Mouse (Mus musculus) midbrain, embryonic 13.5 days (tissue): ENCODE measurements around the gene Tro. TPM values are rescaled to one million over a fixed set of nuclear protein-coding genes. Genes with fewer than 3 reads are reported as not detected.

Source experiments
- ATAC-seq: fragments of 200-750 bp; cut with Nextera tagmentation; 2 replicates; pipeline ENCODE4 v1.8.0; 2017; ENCODE audit warnings: mild to moderate bottlenecking, moderate TSS enrichment, moderate library complexity
- H3K27ac ChIP-seq: fragments of 300-500 bp; sonication (generic); 2 replicates; pipeline ENCODE4 v1.5.1; 2015; ENCODE audit warnings: inconsistent platforms, mild to moderate bottlenecking, moderate library complexity
- H3K27me3 ChIP-seq: fragments of 300-500 bp; sonication (generic); 2 replicates; pipeline ENCODE4 v1.6.1; 2015; ENCODE audit warnings: mild to moderate bottlenecking, inconsistent platforms
- H3K36me3 ChIP-seq: fragments of 300-500 bp; sonication (generic); 2 replicates; pipeline ENCODE4 v1.6.1; 2015; ENCODE audit warnings: mild to moderate bottlenecking, inconsistent platforms
- H3K4me1 ChIP-seq: fragments of 300-500 bp; sonication (generic); replicated peaks from 2 replicates; pipeline ENCODE4 v1.6.1; 2015; ENCODE audit warnings: inconsistent platforms
- H3K4me2 ChIP-seq: fragments of 300-500 bp; sonication (generic); replicated peaks from 2 replicates; pipeline ENCODE4 v1.6.1; 2015; ENCODE audit warnings: moderate library complexity, mild to moderate bottlenecking, inconsistent platforms
- H3K4me3 ChIP-seq: fragments of 300-500 bp; sonication (generic); replicated peaks from 2 replicates; pipeline ENCODE4 v1.5.1; 2015; ENCODE audit warnings: mild to moderate bottlenecking, inconsistent platforms
- H3K9ac ChIP-seq: fragments of 300-500 bp; sonication (generic); replicated peaks from 2 replicates; pipeline ENCODE4 v1.6.1; 2015; ENCODE audit warnings: mild to moderate bottlenecking, inconsistent platforms
- H3K9me3 ChIP-seq: fragments of 300-500 bp; sonication (generic); 2 replicates; pipeline ENCODE4 v1.6.1; 2016; ENCODE audit warnings: mild to moderate bottlenecking, inconsistent platforms
- WGBS: fragments of 180-500 bp; shearing (Covaris S2); methylation state at CpG from one replicate; pipeline ENCODE4 v1.1.7; 2015; 5-methylcytosine and 5-hydroxymethylcytosine counted together
- polyA plus RNA-seq: library from polyadenylated mRNA; unstranded; fragments of >200 nt; fragmentation: Nextera tagmentation; extraction: Ambion mirVana; gene quantifications from 2 replicates; pipeline ENCODE4 v1.2.1, GENCODE M21; 2015

Gene Tro
- 69.1 and 71.2 TPM in 2 replicates for polyA plus RNA-seq

GRCm38 (mm10) chrX:150656908-150657796 lies at the start of gene Tro:
Gene Tro, minus strand, starts transcription at chrX:150657583.
- peak; percentile 96 for ATAC-seq
- Histone ChIP-seq H3K27me3 (no peaks in the 10 kb centered on the region), H3K27ac (peak within 1 kb of the TSS; percentile 87), H3K4me3 (peak within 1 kb of the TSS; percentile 58), H3K4me2 (peak within 1 kb of the TSS; percentile 50), H3K9me3 (no peaks in the 10 kb centered on the region), H3K9ac (peak within 1 kb of the TSS; percentile 70), H3K36me3 (peaks cover 27% of the 10 kb centered on the region), H3K4me1 (peaks cover 12% of the 10 kb centered on the region; the same call in 1 of the 2 replicates)
- WGBS: 33% methylated on average over 37 of the region's 37 CpGs

- Histone ChIP-seq H3K4me1 (no peaks in the 10 kb centered on the region), H3K9me3 (no peaks in the 10 kb centered on the region), H3K9ac (no peak overlapping the region), H3K36me3 (no peaks in the 10 kb centered on the region), H3K27me3 (no peaks in the 10 kb centered on the region), H3K4me2 (no peak overlapping the region), H3K4me3 (no peak overlapping the region), H3K27ac (no peak overlapping the region)
- WGBS: 64% methylated on average over 1 of the region's 1 CpGs
- no peak for ATAC-seq
These were observed 20.1 kb upstream of the Tro start for GRCm38 (mm10) chrX:150677505-150677904.

GRCm38 (mm10) chrX:150662809-150663208 lies 5.4 kb upstream of the Tro start:
- ATAC-seq: no peak
- 42% methylated on average over 4 of the region's 4 CpGs for WGBS

GRCm38 (mm10) chrX:150657797-150658118 lies 375 bp upstream of the Tro start:
- H3K27me3 ChIP-seq: no peaks in the 10 kb centered on the region
- peaks cover 23% of the 10 kb centered on the region for H3K36me3 ChIP-seq
- no peaks in the 10 kb centered on the region for H3K9me3 ChIP-seq
- no peak overlapping the region for H3K27ac ChIP-seq
- H3K9ac ChIP-seq: no peak overlapping the region
- H3K4me2 ChIP-seq: peak overlapping the region; percentile 50
- ATAC-seq: peak; percentile 44
- peak overlapping the region; percentile 58 for H3K4me3 ChIP-seq
- H3K4me1 ChIP-seq: peaks cover 12% of the 10 kb centered on the region; the same call in 1 of the 2 replicates
- 37% methylated on average over 3 of the region's 3 CpGs for WGBS

More at GRCm38 (mm10) chrX:150662809-150663208, 5.4 kb upstream of the Tro start:
- no peak overlapping the region for H3K9ac ChIP-seq
- no peak overlapping the region for H3K4me3 ChIP-seq
- H3K27ac ChIP-seq: no peak overlapping the region
- no peaks in the 10 kb centered on the region for H3K36me3 ChIP-seq
- no peaks in the 10 kb centered on the region for H3K27me3 ChIP-seq
- H3K4me1 ChIP-seq: no peaks in the 10 kb centered on the region
- no peak overlapping the region for H3K4me2 ChIP-seq
- H3K9me3 ChIP-seq: no peaks in the 10 kb centered on the region

GRCm38 (mm10) chrX:150656122-150656907 lies 1.1 kb downstream of the Tro start:
- peak overlapping the region; percentile 87 for H3K27ac ChIP-seq
- H3K4me2 ChIP-seq: peak overlapping the region; percentile 50
- H3K9ac ChIP-seq: peak overlapping the region; percentile 70
- peaks cover 34% of the 10 kb centered on the region for H3K36me3 ChIP-seq
- no peaks in the 10 kb centered on the region for H3K9me3 ChIP-seq
- peaks cover 12% of the 10 kb centered on the region; the same call in 1 of the 2 replicates for H3K4me1 ChIP-seq
- ATAC-seq: peak; percentile 77
- WGBS: 45% methylated on average over 26 of the region's 44 CpGs
- H3K27me3 ChIP-seq: no peaks in the 10 kb centered on the region
- peak overlapping the region; percentile 58 for H3K4me3 ChIP-seq

- H3K27ac ChIP-seq: no peak overlapping the region
- H3K36me3 ChIP-seq: no peaks in the 10 kb centered on the region
- H3K9ac ChIP-seq: no peak overlapping the region
- H3K4me2 ChIP-seq: no peak overlapping the region
- 52% methylated on average over 1 of the region's 1 CpGs for WGBS
- H3K4me3 ChIP-seq: no peak overlapping the region
- H3K27me3 ChIP-seq: no peaks in the 10 kb centered on the region
- no peaks in the 10 kb centered on the region for H3K9me3 ChIP-seq
- no peaks in the 10 kb centered on the region for H3K4me1 ChIP-seq
- ATAC-seq: no peak
These were observed 21.0 kb downstream of the Tro start for GRCm38 (mm10) chrX:150636421-150636820.

- Histone ChIP-seq H3K27me3 (no peaks in the 10 kb centered on the region), H3K4me3 (no peak overlapping the region), H3K9me3 (no peaks in the 10 kb centered on the region), H3K4me2 (no peak overlapping the region), H3K36me3 (no peaks in the 10 kb centered on the region), H3K9ac (no peak overlapping the region), H3K4me1 (no peaks in the 10 kb centered on the region), H3K27ac (no peak overlapping the region)
- 79% methylated on average over 2 of the region's 2 CpGs for WGBS
- no peak for ATAC-seq
These were observed 58.5 kb downstream of the Tro start for GRCm38 (mm10) chrX:150598882-150599281.

Other genes starting within 250 kb of the Tro start
- gene Tmem29, start 198.4 kb downstream of the Tro start, polyA plus RNA-seq: 65.0 and 69.3 TPM in 2 replicates
- gene Alas2, start 110.2 kb downstream of the Tro start, polyA plus RNA-seq: 23.6 and 31.0 TPM in 2 replicates
- gene Pfkfb1, start 69.4 kb downstream of the Tro start, polyA plus RNA-seq: 3.8 and 4.5 TPM in 2 replicates
- gene Apex2, start 67.7 kb downstream of the Tro start, polyA plus RNA-seq: 22.0 and 22.3 TPM in 2 replicates
- gene Maged2, start 156.8 kb upstream of the Tro start, polyA plus RNA-seq: 339 and 348 TPM in 2 replicates